ENCODE assay signal across 9 mouse cellular contexts in genomic region chr2:35271817-35272216, GRCm38 (mm10). TPM values are rescaled to one million over a fixed set of nuclear protein-coding genes. Genes with fewer than 3 reads are reported as not detected.
DNase-seq lines count a peak whose midpoint lies in the region; ATAC-seq and TF ChIP-seq lines count a peak whose summit lies in the region.
"Had no signal": no experiment of that assay in that cellular context is flagged by ENCODE, and none has a peak within 500 bp of the region (broad histone marks: within the 10 kb centered on the region; RNA-seq: fewer than 3 reads in every experiment).

No protein-coding gene starts in this region.

- H3K9ac ChIP-seq in kidney, embryonic 15.5 days = no peak overlapping the region
- H3K9ac ChIP-seq in heart, adult 2 months (ENCODE audit: low read depth, low read length) = no peak overlapping the region
- no peak overlapping the region for H3K9ac ChIP-seq in hindbrain, postnatal 0 days (replicated peaks; ENCODE audit: low read length)
- H3K9ac ChIP-seq: hindbrain, embryonic 12.5 days had no signal

- TF ChIP-seq CTCF in heart, adult 2 months (IDR thresholded peaks at IDR 0.05) = no peak
- no peak for TF ChIP-seq CTCF in hindbrain, postnatal 0 days (IDR thresholded peaks at IDR 0.05; ENCODE audit: low read depth)

- no peak overlapping the region for H3K4me2 ChIP-seq in kidney, embryonic 15.5 days
- no peak overlapping the region for H3K4me2 ChIP-seq in hindbrain, postnatal 0 days (ENCODE audit: low read depth, low read length)
- H3K4me2 ChIP-seq: hindbrain, embryonic 12.5 days had no signal

- intact Hi-C loops in heart, adult 2 months (cut with DNase I) = no loop called here

- no peak for ATAC-seq in kidney, embryonic 15.5 days (replicated peaks; ENCODE audit: low FRiP score)
- no peak for ATAC-seq in hindbrain, postnatal 0 days

- H3K9me3 ChIP-seq in kidney, embryonic 15.5 days (replicated peaks) = no peaks in the 10 kb centered on the region
- H3K9me3 ChIP-seq in forebrain, embryonic 10.5 days = no peaks in the 10 kb centered on the region
- H3K9me3 ChIP-seq in hindbrain, postnatal 0 days (ENCODE audit: low read length) = no peaks in the 10 kb centered on the region
- H3K9me3 ChIP-seq: hindbrain, embryonic 12.5 days had no signal

- peak; percentile 42; the same call in 1 of the 2 replicates for TF ChIP-seq POLR2A in heart, adult 2 months (IDR thresholded peaks at IDR 0.05; ENCODE audit: insufficient read depth, low read depth, low read length)

- no peak overlapping the region for H3K4me3 ChIP-seq in kidney, embryonic 15.5 days (replicated peaks)
- no peak overlapping the region for H3K4me3 ChIP-seq in heart, adult 2 months
- no peak overlapping the region for H3K4me3 ChIP-seq in forebrain, embryonic 10.5 days
- H3K4me3 ChIP-seq in hindbrain, postnatal 0 days (ENCODE audit: low read length) = no peak overlapping the region
- H3K4me3 ChIP-seq: hindbrain, embryonic 12.5 days had no signal

- H3K27me3 ChIP-seq in kidney, embryonic 15.5 days = no peaks in the 10 kb centered on the region
- no peaks in the 10 kb centered on the region for H3K27me3 ChIP-seq in heart, adult 2 months (ENCODE audit: control insufficient read depth, insufficient read depth, low read length)
- H3K27me3 ChIP-seq in forebrain, embryonic 10.5 days (ENCODE audit: poor library complexity, severe bottlenecking) = peaks cover 11% of the 10 kb centered on the region
- H3K27me3 ChIP-seq in hindbrain, postnatal 0 days (ENCODE audit: insufficient read depth, low read length) = no peaks in the 10 kb centered on the region
- H3K27me3 ChIP-seq: hindbrain, embryonic 12.5 days had no signal

- TF ChIP-seq EP300 in heart, adult 2 months (IDR thresholded peaks at IDR 0.05; ENCODE audit: insufficient read depth, low read depth, low read length) = no peak

- peak overlapping the region; percentile 64; the same call in 1 of the 2 replicates for H3K27ac ChIP-seq in kidney, embryonic 15.5 days
- peak overlapping the region; percentile 64 for H3K27ac ChIP-seq in heart, adult 2 months
- no peak overlapping the region for H3K27ac ChIP-seq in forebrain, embryonic 10.5 days
- H3K27ac ChIP-seq in hindbrain, postnatal 0 days = no peak overlapping the region
- H3K27ac ChIP-seq: hindbrain, embryonic 12.5 days had no signal

- H3K36me3 ChIP-seq in kidney, embryonic 15.5 days = no peaks in the 10 kb centered on the region
- no peaks in the 10 kb centered on the region for H3K36me3 ChIP-seq in heart, adult 2 months (ENCODE audit: control insufficient read depth, insufficient read depth, low read length)
- H3K36me3 ChIP-seq in forebrain, embryonic 10.5 days (replicated peaks) = no peaks in the 10 kb centered on the region
- no peaks in the 10 kb centered on the region for H3K36me3 ChIP-seq in hindbrain, postnatal 0 days (ENCODE audit: insufficient read depth, low read length)
- H3K36me3 ChIP-seq: hindbrain, embryonic 12.5 days had no signal

- peaks cover 61% of the 10 kb centered on the region for H3K4me1 ChIP-seq in kidney, embryonic 15.5 days
- peaks cover 27% of the 10 kb centered on the region for H3K4me1 ChIP-seq in heart, adult 2 months (ENCODE audit: control insufficient read depth, insufficient read depth, low read length)
- H3K4me1 ChIP-seq in forebrain, embryonic 10.5 days = peaks cover 30% of the 10 kb centered on the region
- peaks cover 14% of the 10 kb centered on the region for H3K4me1 ChIP-seq in hindbrain, postnatal 0 days (ENCODE audit: insufficient read depth, low read length)

- WGBS in kidney, embryonic 15.5 days = 41% methylated on average over 2 of the region's 2 CpGs
- WGBS in heart, adult 2 months = 38% methylated on average over 2 of the region's 2 CpGs
- WGBS in forebrain, embryonic 10.5 days = 65% methylated on average over 2 of the region's 2 CpGs
- WGBS in hindbrain, postnatal 0 days = 86% methylated on average over 2 of the region's 2 CpGs

- DNase-seq in kidney, adult 11 months = no peak
- DNase-seq in NIH3T3 (ENCODE audit: low read depth) = peak; percentile 88
- DNase-seq in heart, adult 2 months = peak; percentile 53 to 74
- peak; percentile 55 for DNase-seq in lung, postnatal 14 days
- DNase-seq in forebrain, embryonic 10.5 days (ENCODE audit: extremely low spot score, low spot score) = no peak
- DNase-seq in hindbrain, postnatal 0 days (ENCODE audit: low spot score) = no peak
- no peak for DNase-seq in spleen, postnatal 10 days (ENCODE audit: low spot score in 2 of 2)

- no peaks in the 10 kb centered on the region for H3K79me2 ChIP-seq in heart, adult 2 months (replicated peaks; ENCODE audit: control insufficient read depth, insufficient read depth, low read length)

RNA-seq across cellular contexts. Expression of gene Gsn, which starts 15.6 kb away (rescaled TPM):
- polyA plus RNA-seq in kidney, embryonic 15.5 days (2015; fragmentation: Nextera tagmentation; extraction: Ambion mirVana) = 129 and 144 TPM in 2 replicates
- total RNA-seq in heart, adult 2 months (2021) = 1,000 to 10,000 TPM in 1 of 2 experiments, 100 to 1,000 TPM in 1; 878 to 1,097 TPM
- polyA plus RNA-seq in heart, adult 2 months (2012; rRNA removed) = 1,373 and 1,759 TPM in 2 replicates
- polyA plus RNA-seq in forebrain, embryonic 10.5 days (2016; fragmentation: Nextera tagmentation; extraction: Ambion mirVana) = 14.6 and 15.5 TPM in 2 replicates
- total RNA-seq in hindbrain, postnatal 0 days (2014; rRNA removed) = 35.4 and 50.1 TPM in 2 replicates
- 33.8 and 39.4 TPM in 2 replicates for polyA plus RNA-seq in hindbrain, postnatal 0 days (2015; fragmentation: Nextera tagmentation; extraction: Ambion mirVana)

Comparison
In these comparisons a context has a peak if more than half of its experiments do, and no peak if none do; other contexts are left out.
1. H3K27ac ChIP-seq: peak in kidney, embryonic 15.5 days (single experiment) and heart, adult 2 months (single experiment); none in forebrain, embryonic 10.5 days (single experiment) and hindbrain, postnatal 0 days (single experiment).
2. DNase-seq: peak in NIH3T3 (single experiment), heart, adult 2 months (2 of 2) and lung, postnatal 14 days (single experiment); none in kidney, adult 11 months (single experiment), forebrain, embryonic 10.5 days (single experiment), hindbrain, postnatal 0 days (single experiment) and spleen, postnatal 10 days (0 of 2).